Mouse (Mus musculus): Measurements from ENCODE around the gene Gtf2a1l. TPM values are rescaled to one million over a fixed set of nuclear protein-coding genes. Genes with fewer than 3 reads are reported as not detected.

The Gtf2a1l gene
- total and polyA plus RNA-seq, 3 experiments, result 0.08 TPM; not detected in 2

DNA sequence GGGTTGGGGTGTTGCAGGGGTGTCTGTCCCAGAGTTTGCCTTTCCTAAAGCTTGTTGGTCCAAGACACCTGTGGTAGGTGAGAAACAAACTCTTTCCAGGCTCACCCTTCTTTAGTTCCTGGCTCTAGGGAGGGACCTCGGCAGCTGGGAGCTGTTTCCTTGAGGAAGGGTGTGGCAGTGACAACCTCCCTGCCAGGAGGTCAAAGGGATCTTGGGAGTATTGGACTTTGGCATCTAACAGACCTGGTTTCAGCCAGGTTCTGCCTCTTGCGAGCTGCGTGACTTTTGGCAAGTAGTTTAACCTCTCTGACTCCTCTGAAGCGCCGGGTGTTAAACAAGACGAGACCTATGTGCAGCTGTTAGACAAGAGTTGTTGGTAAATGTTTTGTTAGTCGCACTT, 41.3 kb upstream of the Gtf2a1l start:
- peaks cover 0 to 6% of the 10 kb centered on the region in 2 experiments for H3K36me3 ChIP-seq (replicated peaks in 1 of 2; ENCODE audit: control insufficient read depth in 1 of 2, insufficient read depth in 1 of 2, low read length in 1 of 2)
- no peak overlapping the region for H3K27ac ChIP-seq (ENCODE audit: insufficient read depth, low read depth)
- dilution Hi-C loops (cut with MboI; ENCODE audit: extremely low pct_ligation_motif_present, extremely low pct_unique_long_range_greater_than_20kb, low sequenced_read_pairs), result no loop called here

GRCm38 (mm10) chr17:88628676-88629380, 39.6 kb upstream of the Gtf2a1l start:
- H3K27ac ChIP-seq (ENCODE audit: insufficient read depth, low read depth), result no peak overlapping the region
- peaks cover 0 to 5% of the 10 kb centered on the region in 2 experiments for H3K36me3 ChIP-seq (replicated peaks in 1 of 2; ENCODE audit: control insufficient read depth in 1 of 2, insufficient read depth in 1 of 2, low read length in 1 of 2)
- dilution Hi-C loops (cut with MboI; ENCODE audit: extremely low pct_ligation_motif_present, extremely low pct_unique_long_range_greater_than_20kb, low sequenced_read_pairs), result no loop called here
- H3K27me3 ChIP-seq (replicated peaks), result no peaks in the 10 kb centered on the region
- in situ Hi-C loops (cut with MboI; ENCODE audit: low pct_ligation_motif_present, low pct_unique_long_range_greater_than_20kb, low sequenced_read_pairs), result loop anchor here (25.0 kb wide), 1 partner anchor 367 kb away; no protein-coding TSS in a partner anchor
- DNase-seq (ENCODE audit: extremely low read depth), result no peak
- H3K4me2 ChIP-seq (ENCODE audit: insufficient read depth, low read depth, poor library complexity, severe bottlenecking), result no peak overlapping the region
- no peaks in the 10 kb centered on the region for H3K9me3 ChIP-seq (replicated peaks; ENCODE audit: low read length)
- no peak for TF ChIP-seq UBTF (IDR thresholded peaks at IDR 0.05; ENCODE audit: low read depth, low read length)
- TF ChIP-seq CHD2 (IDR thresholded peaks at IDR 0.05; ENCODE audit: low read length), result no peak
- TF ChIP-seq NRF1 (IDR thresholded peaks at IDR 0.05; ENCODE audit: low read depth, low read length), result no peak
- H3K79me2 ChIP-seq (replicated peaks; ENCODE audit: control insufficient read depth, extremely low read depth, insufficient read depth, poor library complexity, severe bottlenecking), result no peaks in the 10 kb centered on the region
- no peak overlapping the region for H3K9ac ChIP-seq (ENCODE audit: insufficient read depth, low read depth)
- no peak overlapping the region for H3K4me3 ChIP-seq (replicated peaks in 1 of 3; ENCODE audit: low read depth in 2 of 3, low read length in 2 of 3, poor library complexity in 1 of 3)
- peaks cover 0 to 16% of the 10 kb centered on the region in 2 experiments; a peak in 2 of 4 replicates for H3K4me1 ChIP-seq (ENCODE audit: control insufficient read depth in 1 of 2, insufficient read depth in 2 of 2)

More for the DNA sequence above, 41.3 kb upstream of the Gtf2a1l start:
- Histone ChIP-seq H3K4me1 (ENCODE audit: control insufficient read depth in 1 of 2, insufficient read depth in 2 of 2) (peaks cover 0 to 18% of the 10 kb centered on the region in 2 experiments; a peak in 2 of 4 replicates), H3K4me3 (replicated peaks in 1 of 3; ENCODE audit: low read depth in 2 of 3, low read length in 2 of 3, poor library complexity in 1 of 3) (no peak overlapping the region), H3K4me2 (ENCODE audit: insufficient read depth, low read depth, poor library complexity, severe bottlenecking) (no peak overlapping the region), H3K27me3 (replicated peaks) (no peaks in the 10 kb centered on the region), H3K9ac (ENCODE audit: insufficient read depth, low read depth) (no peak overlapping the region), H3K9me3 (replicated peaks; ENCODE audit: low read length) (no peaks in the 10 kb centered on the region), H3K79me2 (replicated peaks; ENCODE audit: control insufficient read depth, extremely low read depth, insufficient read depth, poor library complexity, severe bottlenecking) (no peaks in the 10 kb centered on the region)
- TF ChIP-seq GABPA (IDR thresholded peaks at IDR 0.05; ENCODE audit: insufficient replicate concordance, low read depth, low read length) (no peak), NRF1 (IDR thresholded peaks at IDR 0.05; ENCODE audit: low read depth, low read length) (no peak), MXI1 (IDR thresholded peaks at IDR 0.05; ENCODE audit: low read depth, low read length) (no peak), ZKSCAN1 (IDR thresholded peaks at IDR 0.05; ENCODE audit: borderline replicate concordance, low read depth, low read length) (no peak), RCOR1 (conservative IDR thresholded peaks at IDR 0.05; ENCODE audit: low read depth, low read length) (no peak), RAD21 (IDR thresholded peaks at IDR 0.05; ENCODE audit: low read depth, low read length) (no peak), E2F4 (IDR thresholded peaks at IDR 0.05; ENCODE audit: insufficient replicate concordance, low read depth, low read length) (no peak), NELFE (IDR thresholded peaks at IDR 0.05; ENCODE audit: low read depth, low read length) (no peak), ZC3H11A (IDR thresholded peaks at IDR 0.05; ENCODE audit: low read depth, low read length) (no peak), HCFC1 (IDR thresholded peaks at IDR 0.05; ENCODE audit: low read depth, low read length) (no peak), CTCF (conservative IDR thresholded peaks at IDR 0.05 in 1 of 2, IDR thresholded peaks at IDR 0.05 in 1 of 2; ENCODE audit: low read depth in 2 of 2, low read length in 2 of 2) (no peak), PAX5 (IDR thresholded peaks at IDR 0.05; ENCODE audit: low read length) (no peak), POLR2A (IDR thresholded peaks at IDR 0.05; ENCODE audit: low read depth, low read length) (no peak), ELF1 (IDR thresholded peaks at IDR 0.05; ENCODE audit: low read depth, low read length) (no peak), MAX (IDR thresholded peaks at IDR 0.05; ENCODE audit: low read length) (no peak), MAFK (IDR thresholded peaks at IDR 0.05; ENCODE audit: insufficient replicate concordance, low read length) (no peak), CHD1 (IDR thresholded peaks at IDR 0.05; ENCODE audit: low read depth, low read length) (no peak), USF2 (conservative IDR thresholded peaks at IDR 0.05; ENCODE audit: low read depth, low read length) (no peak), TCF12 (IDR thresholded peaks at IDR 0.05; ENCODE audit: low read depth, low read length) (no peak)
- in situ Hi-C loops (cut with MboI; ENCODE audit: low pct_ligation_motif_present, low pct_unique_long_range_greater_than_20kb, low sequenced_read_pairs), result loop anchor here (25.0 kb wide), 1 partner anchor 365 kb away; no protein-coding TSS in a partner anchor
- DNase-seq (ENCODE audit: extremely low read depth), result no peak
